Mouse (Mus musculus): ENCODE results near the gene Gm21833.
"Not testable (repeated sequence)": the region's sequence is repeated elsewhere in the genome, so short reads cannot be mapped to it uniquely, and the experiment has no call there.

The Gm21833 gene

GRCm38 (mm10) chr16:82828082-82828481 lies at the start of gene Gm21833:
Gene Gm21833 (plus strand): TSS chr16:82828382.
- DNase-seq (ENCODE audit: low read depth, low spot score) = not testable (repeated sequence)

- no peak for DNase-seq (ENCODE audit: low read depth, low spot score)
These were observed 38.7 kb upstream of the Gm21833 start for GRCm38 (mm10) chr16:82789521-82789920.

- DNase-seq (ENCODE audit: low read depth, low spot score) = no peak
These were observed 31.7 kb upstream of the Gm21833 start for GRCm38 (mm10) chr16:82796489-82796888.

GRCm38 (mm10) chr16:82815255-82815654 lies 12.9 kb upstream of the Gm21833 start:
- no peak for DNase-seq (ENCODE audit: low read depth, low spot score)

- DNase-seq (ENCODE audit: low read depth, low spot score) = no peak
These were observed 11.6 kb upstream of the Gm21833 start for GRCm38 (mm10) chr16:82816615-82817014.

GRCm38 (mm10) chr16:82855752-82856151 lies 27.6 kb downstream of the Gm21833 start:
- no peak for DNase-seq (ENCODE audit: low read depth, low spot score)

- DNase-seq (ENCODE audit: low read depth, low spot score) = no peak
These were observed 36.4 kb downstream of the Gm21833 start for GRCm38 (mm10) chr16:82864590-82864989.
